Mouse (Mus musculus) frontal cortex, postnatal 25 days (tissue): ENCODE results near the gene Tex38.

Experiments used
- DNase-seq, 2 experiments: peaks; one replicate each; pipeline ENCODE4 v3.0.0; 2022; ENCODE audit warnings: low spot score in 2 of 2

Gene Tex38

GRCm38 (mm10) chr4:115780918-115781317 is at the start of gene Tex38:
Gene Tex38 (minus strand): TSS chr4:115781018.
- DNase-seq, result no peak

GRCm38 (mm10) chr4:115830491-115830890 is 49.7 kb upstream of the Tex38 start:
- no peak for DNase-seq

GRCm38 (mm10) chr4:115828572-115828902 is 47.7 kb upstream of the Tex38 start:
- DNase-seq, result no peak

- peak in 1 of 2 experiments; percentile 34 for DNase-seq
Measured at GRCm38 (mm10) chr4:115827888-115828571, 47.2 kb upstream of the Tex38 start, which contains the start of gene Mob3c. Gene Mob3c (plus strand): TSS chr4:115828092.

GRCm38 (mm10) chr4:115827535-115827887 is 46.7 kb upstream of the Tex38 start:
- no peak for DNase-seq

- DNase-seq, result no peak
Measured at GRCm38 (mm10) chr4:115827066-115827465, 46.2 kb upstream of the Tex38 start.

- no peak for DNase-seq
Measured at GRCm38 (mm10) chr4:115825271-115825670, 44.5 kb upstream of the Tex38 start.

- DNase-seq, result no peak
Measured at GRCm38 (mm10) chr4:115824178-115824577, 43.4 kb upstream of the Tex38 start.

GRCm38 (mm10) chr4:115821928-115822327 is 41.1 kb upstream of the Tex38 start:
- no peak for DNase-seq

- DNase-seq, result no peak
Measured at GRCm38 (mm10) chr4:115821431-115821830, 40.6 kb upstream of the Tex38 start.

- DNase-seq, result no peak
Measured at GRCm38 (mm10) chr4:115820944-115821343, 40.1 kb upstream of the Tex38 start.

GRCm38 (mm10) chr4:115820199-115820598 is 39.4 kb upstream of the Tex38 start:
- DNase-seq, result no peak

GRCm38 (mm10) chr4:115815606-115816005 is 34.8 kb upstream of the Tex38 start:
- no peak for DNase-seq

GRCm38 (mm10) chr4:115812326-115812725 is 31.5 kb upstream of the Tex38 start:
- DNase-seq, result no peak

GRCm38 (mm10) chr4:115799981-115800380 is 19.2 kb upstream of the Tex38 start:
- no peak for DNase-seq

GRCm38 (mm10) chr4:115795360-115795759 is 14.5 kb upstream of the Tex38 start:
- DNase-seq, result no peak

- no peak for DNase-seq
Measured at GRCm38 (mm10) chr4:115790864-115791263, 10.0 kb upstream of the Tex38 start.

GRCm38 (mm10) chr4:115785511-115786034 is 4.8 kb upstream of the Tex38 start:
- no peak for DNase-seq

- peak; percentile 69 to 72 for DNase-seq
Measured at GRCm38 (mm10) chr4:115784769-115785510, 4.1 kb upstream of the Tex38 start, which contains the start of gene Atpaf1. Gene Atpaf1 (plus strand): TSS chr4:115784812.

- no peak for DNase-seq
Measured at GRCm38 (mm10) chr4:115782026-115782805, 1.4 kb upstream of the Tex38 start.

- DNase-seq, result no peak
Measured at GRCm38 (mm10) chr4:115780269-115780668, 549 bp downstream of the Tex38 start.

GRCm38 (mm10) chr4:115777627-115778026 is 3.2 kb downstream of the Tex38 start:
- DNase-seq, result no peak
